Mouse (Mus musculus): ENCODE data around the gene Scd1. TPM values are rescaled to one million over a fixed set of nuclear protein-coding genes. Genes with fewer than 3 reads are reported as not detected.

Scd1 gene
- polyA plus RNA-seq, 1 experiment from 2014 or later, result 11.9 TPM

Other genes starting within 250 kb of the Scd1 start
- gene Pkd2l1, start 215.4 kb downstream of the Scd1 start, polyA plus RNA-seq (2016; fragmentation: Nextera tagmentation; extraction: Ambion mirVana), result 0.15 and 0.22 TPM in 2 replicates
- gene Scd3, start 204.6 kb downstream of the Scd1 start, polyA plus RNA-seq (2016; fragmentation: Nextera tagmentation; extraction: Ambion mirVana), result 0.62 and 1.4 TPM in 2 replicates
- gene Scd2, start 114.2 kb downstream of the Scd1 start, polyA plus RNA-seq (2016; fragmentation: Nextera tagmentation; extraction: Ambion mirVana), result 419 and 424 TPM in 2 replicates
- gene Scd4, start 74.8 kb downstream of the Scd1 start, polyA plus RNA-seq (2016; fragmentation: Nextera tagmentation; extraction: Ambion mirVana), result 0.10 and 0.11 TPM in 2 replicates
- 11.3 and 11.6 TPM in 2 replicates for gene Wnt8b, start 85.6 kb upstream of the Scd1 start, polyA plus RNA-seq (2016; fragmentation: Nextera tagmentation; extraction: Ambion mirVana)
- gene Sec31b, start 138.0 kb upstream of the Scd1 start, polyA plus RNA-seq (2016; fragmentation: Nextera tagmentation; extraction: Ambion mirVana), result 0.47 and 0.54 TPM in 2 replicates
- gene Gm20538, start 145.0 kb upstream of the Scd1 start, polyA plus RNA-seq (2016; fragmentation: Nextera tagmentation; extraction: Ambion mirVana), result not detected in 2 replicates
- 436 and 439 TPM in 2 replicates for gene Ndufb8, start 147.6 kb upstream of the Scd1 start, polyA plus RNA-seq (2016; fragmentation: Nextera tagmentation; extraction: Ambion mirVana)
- gene Hif1an, start 155.0 kb upstream of the Scd1 start, polyA plus RNA-seq (2016; fragmentation: Nextera tagmentation; extraction: Ambion mirVana), result 43.5 and 45.6 TPM in 2 replicates

Measured in midbrain, embryonic 12.5 days (tissue).